Mouse (Mus musculus) liver, embryonic 13.5 days (tissue): ENCODE measurements around the gene Fcrlb. TPM values are rescaled to one million over a fixed set of nuclear protein-coding genes. Genes with fewer than 3 reads are reported as not detected.

ENCODE experiments used
- polyA plus RNA-seq: library from polyadenylated mRNA; unstranded; fragments of >200 nt; fragmentation: Nextera tagmentation; extraction: Ambion mirVana; gene quantifications from 2 replicates; pipeline ENCODE4 v1.2.1, GENCODE M21; 2015

Gene Fcrlb
- polyA plus RNA-seq, 1 experiment from 2014 or later, result not detected

Other genes with a start within 250 kb of the Fcrlb start
- 6.1 and 7.9 TPM in 2 replicates for gene Atf6, start 45.2 kb downstream of the Fcrlb start, polyA plus RNA-seq
- 0.24 and 0.44 TPM in 2 replicates for gene Gm26620, start 27.9 kb downstream of the Fcrlb start, polyA plus RNA-seq
- 23.8 TPM in 2 replicates for gene Dusp12, start 27.4 kb downstream of the Fcrlb start, polyA plus RNA-seq
- 0.24 and 0.36 TPM in 2 replicates for gene Fcrla, start 14.6 kb upstream of the Fcrlb start, polyA plus RNA-seq
- 2.5 and 3.0 TPM in 2 replicates for gene Fcgr2b, start 63.6 kb upstream of the Fcrlb start, polyA plus RNA-seq
- 2.0 and 2.4 TPM in 2 replicates for gene Fcgr4, start 106.0 kb upstream of the Fcrlb start, polyA plus RNA-seq
- gene Fcgr3, start 152.0 kb upstream of the Fcrlb start, polyA plus RNA-seq, result 17.9 and 23.1 TPM in 2 replicates
- 1.8 and 2.5 TPM in 2 replicates for gene Cfap126, start 201.0 kb upstream of the Fcrlb start, polyA plus RNA-seq
- 140 and 164 TPM in 2 replicates for gene Sdhc, start 237.7 kb upstream of the Fcrlb start, polyA plus RNA-seq
- 0.14 TPM in 1 of 2 replicates, not detected in the other for gene Mpz, start 237.8 kb upstream of the Fcrlb start, polyA plus RNA-seq